Mouse (Mus musculus) ES-E14 (cell line): ENCODE measurements around the gene Osbpl10.

Source experiments
- CHD2 ChIP-seq: IDR thresholded peaks from 2 replicates; pipeline ENCODE4 v1.6.1; 2014; ENCODE audit warnings: mild to moderate bottlenecking, low read depth, low read length, inconsistent platforms
- MAFK ChIP-seq: IDR thresholded peaks from 2 replicates; pipeline ENCODE4 v1.6.1; 2014; ENCODE audit warnings: mild to moderate bottlenecking, low read depth, low read length, inconsistent platforms; ENCODE audit not compliant: insufficient read depth
- ZC3H11A ChIP-seq: IDR thresholded peaks from 2 replicates; pipeline ENCODE4 v1.6.1; 2012; ENCODE audit warnings: low read depth, mild to moderate bottlenecking, inconsistent platforms, low read length, borderline replicate concordance

- TF ChIP-seq ZC3H11A (no peak), MAFK (no peak), CHD2 (no peak)
Measured at GRCm38 (mm10) chr9:115274806-115275205, 296.4 kb downstream of the Osbpl10 start.
